Mouse (Mus musculus) lung, embryonic 15.5 days (tissue): ENCODE results near the gene Asic2. TPM values are rescaled to one million over a fixed set of nuclear protein-coding genes. Genes with fewer than 3 reads are reported as not detected.

Source experiments
- ATAC-seq: fragments of 200-750 bp; cut with Nextera tagmentation; 2 replicates; pipeline ENCODE4 v1.8.0; 2017; ENCODE audit warnings: moderate number of reproducible peaks, borderline replicate concordance; ENCODE audit not compliant: low FRiP score, low TSS enrichment; ENCODE audit errors: extremely low read depth
- H3K27ac ChIP-seq: fragments of 300-500 bp; sonication (generic); 2 replicates; pipeline ENCODE4 v1.5.1; 2015; ENCODE audit warnings: moderate library complexity, mild to moderate bottlenecking, inconsistent platforms
- H3K27me3 ChIP-seq: fragments of 300-500 bp; sonication (generic); 2 replicates; pipeline ENCODE4 v1.6.1; 2015; ENCODE audit warnings: inconsistent platforms
- H3K36me3 ChIP-seq: fragments of 300-500 bp; sonication (generic); 2 replicates; pipeline ENCODE4 v1.6.1; 2015; ENCODE audit warnings: inconsistent platforms
- H3K4me1 ChIP-seq: fragments of 300-500 bp; sonication (generic); 2 replicates; pipeline ENCODE4 v1.6.1; 2015; ENCODE audit warnings: inconsistent platforms
- H3K4me2 ChIP-seq: fragments of 300-500 bp; sonication (generic); 2 replicates; pipeline ENCODE4 v1.6.1; 2015; ENCODE audit warnings: inconsistent platforms, mild to moderate bottlenecking, moderate library complexity
- H3K4me3 ChIP-seq: fragments of 300-500 bp; sonication (generic); 2 replicates; pipeline ENCODE4 v1.5.1; 2015; ENCODE audit warnings: mild to moderate bottlenecking, inconsistent platforms
- H3K9ac ChIP-seq: fragments of 300-500 bp; sonication (generic); 2 replicates; pipeline ENCODE4 v1.6.1; 2015; ENCODE audit warnings: inconsistent platforms
- H3K9me3 ChIP-seq: fragments of 300-500 bp; sonication (generic); 2 replicates; pipeline ENCODE4 v1.6.1; 2016; ENCODE audit warnings: inconsistent platforms
- WGBS: fragments of 180-500 bp; shearing (Covaris S2); methylation state at CpG from one replicate; pipeline ENCODE4 v1.1.7; 2015; 5-methylcytosine and 5-hydroxymethylcytosine counted together
- polyA plus RNA-seq: library from polyadenylated mRNA; unstranded; fragments of >200 nt; fragmentation: Nextera tagmentation; extraction: Ambion mirVana; gene quantifications from 2 replicates; pipeline ENCODE4 v1.2.1, GENCODE M21; 2015

Asic2 gene
- polyA plus RNA-seq, 1 experiment from 2014 or later: 0.37 TPM

DNA sequence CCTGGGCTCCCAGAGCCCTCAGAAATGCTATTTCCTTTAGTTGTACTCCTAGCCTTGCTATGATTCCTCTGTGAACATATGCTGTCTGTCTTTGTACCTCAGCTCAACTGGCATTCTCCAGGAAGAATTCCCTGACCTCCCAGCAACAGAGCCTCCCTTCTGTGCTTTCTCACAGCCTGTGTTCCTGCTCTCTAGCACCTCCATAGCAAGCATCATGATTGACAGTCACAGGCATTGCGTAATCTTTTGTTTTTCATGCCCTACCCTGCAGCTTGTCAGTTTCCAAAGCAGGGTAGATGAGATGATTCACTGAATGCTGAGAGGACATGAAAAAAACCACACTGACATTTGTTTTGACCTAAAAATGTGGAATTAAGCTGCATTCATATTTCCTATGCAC lies 445.3 kb downstream of the Asic2 start:
- no peaks in the 10 kb centered on the region for H3K27me3 ChIP-seq
- no peak overlapping the region for H3K4me3 ChIP-seq
- no peak overlapping the region for H3K4me2 ChIP-seq
- no peaks in the 10 kb centered on the region for H3K4me1 ChIP-seq
- H3K9ac ChIP-seq: no peak overlapping the region
- no peaks in the 10 kb centered on the region for H3K36me3 ChIP-seq
- WGBS: 89% methylated on average over 1 of the region's 1 CpGs
- ATAC-seq: no peak
- no peak overlapping the region for H3K27ac ChIP-seq
- no peaks in the 10 kb centered on the region for H3K9me3 ChIP-seq

DNA sequence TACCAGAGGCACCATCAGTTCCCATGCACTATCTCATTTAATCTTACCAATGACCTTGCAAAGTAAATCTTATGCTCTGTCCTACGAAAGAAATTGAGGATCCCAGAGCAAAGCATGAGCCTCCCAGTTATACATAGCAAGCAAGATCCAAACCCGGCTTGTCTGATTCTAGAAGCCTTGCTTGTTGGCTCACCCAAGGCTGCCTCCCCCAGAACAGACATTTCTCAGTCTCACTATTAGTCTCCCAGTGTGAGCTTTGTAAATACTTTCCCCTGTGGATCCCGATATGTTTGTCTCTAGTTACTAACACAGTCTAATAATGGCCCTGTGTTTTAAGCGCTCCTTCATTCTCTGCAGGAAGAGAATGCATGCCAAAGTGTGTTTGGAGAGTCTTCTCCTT lies 446.4 kb downstream of the Asic2 start:
- Histone ChIP-seq H3K9me3 (no peaks in the 10 kb centered on the region), H3K27ac (no peak overlapping the region), H3K4me2 (no peak overlapping the region), H3K27me3 (no peaks in the 10 kb centered on the region), H3K36me3 (no peaks in the 10 kb centered on the region), H3K9ac (no peak overlapping the region), H3K4me1 (no peaks in the 10 kb centered on the region), H3K4me3 (no peak overlapping the region)
- no peak for ATAC-seq
- WGBS: 69% methylated on average over 4 of the region's 4 CpGs

DNA sequence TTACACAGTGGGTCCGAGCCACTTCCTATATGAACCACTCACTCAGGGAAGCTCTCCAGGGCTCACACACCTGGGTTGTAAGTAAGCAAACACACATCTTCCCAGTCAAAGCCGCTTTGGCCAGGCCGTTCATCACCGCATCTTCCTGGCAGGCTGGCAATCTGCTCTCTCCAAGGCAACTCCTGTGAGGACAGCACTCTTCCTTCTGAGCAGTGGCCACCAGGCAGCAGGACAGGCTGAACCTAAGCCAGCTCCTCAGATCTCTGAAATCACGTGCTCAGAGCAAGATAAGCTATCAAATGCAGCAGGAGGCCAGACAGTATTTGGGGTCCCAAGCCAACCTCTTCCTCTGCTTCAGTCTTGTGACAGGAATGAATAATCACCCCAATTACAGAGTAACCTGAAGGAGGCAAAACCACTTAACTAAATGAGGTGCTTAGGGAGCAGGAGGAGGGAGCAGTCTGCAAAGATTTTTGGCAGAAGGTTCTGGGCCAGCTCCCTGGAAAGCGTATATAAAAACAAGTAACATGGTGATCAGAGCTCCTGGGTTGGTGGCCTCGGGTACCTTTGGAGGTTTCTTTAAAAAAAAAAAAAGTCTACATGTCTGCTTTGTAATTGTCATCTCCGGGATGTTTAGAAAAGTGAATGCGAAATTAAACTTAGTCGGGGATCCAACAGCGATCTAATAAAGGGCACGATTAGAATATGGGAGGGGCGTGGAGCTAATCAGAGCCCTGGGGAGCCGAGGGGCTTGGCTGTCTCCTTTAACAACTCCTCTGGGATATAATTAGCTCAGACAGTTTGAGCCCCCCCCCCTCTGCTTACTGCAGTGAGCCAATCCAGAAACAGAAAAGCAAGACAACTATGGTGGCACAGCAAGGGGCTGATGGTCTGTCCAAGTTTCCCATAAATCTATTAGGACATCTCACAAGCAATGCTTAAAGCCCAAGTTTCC lies 450.0 kb downstream of the Asic2 start:
- 18% methylated on average over 14 of the region's 14 CpGs for WGBS
- H3K4me3 ChIP-seq: no peak overlapping the region
- no peak overlapping the region for H3K9ac ChIP-seq
- H3K27me3 ChIP-seq: no peaks in the 10 kb centered on the region
- no peak overlapping the region for H3K27ac ChIP-seq
- no peak overlapping the region for H3K4me2 ChIP-seq
- H3K36me3 ChIP-seq: no peaks in the 10 kb centered on the region
- H3K4me1 ChIP-seq: no peaks in the 10 kb centered on the region
- no peaks in the 10 kb centered on the region for H3K9me3 ChIP-seq
- no peak for ATAC-seq

DNA sequence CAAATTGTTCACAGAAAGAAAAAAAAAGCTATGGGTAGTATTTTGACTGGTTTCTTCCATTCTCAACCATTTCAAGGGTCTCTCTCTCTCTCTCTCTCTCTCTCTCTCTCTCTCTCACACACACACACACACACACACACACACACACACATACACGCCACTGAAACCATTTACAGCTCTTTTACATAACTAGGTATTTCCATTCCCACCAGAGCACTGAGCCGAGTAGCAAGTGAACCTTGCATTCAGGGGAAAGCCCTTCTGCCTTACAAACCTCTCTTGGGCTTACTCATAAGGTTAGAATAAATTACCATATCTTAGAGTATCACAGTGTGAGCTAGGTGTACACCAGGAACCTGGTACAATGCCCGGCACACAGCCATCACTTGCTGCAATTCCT lies 452.5 kb downstream of the Asic2 start:
- Histone ChIP-seq H3K27me3 (no peaks in the 10 kb centered on the region), H3K4me3 (no peak overlapping the region), H3K4me2 (no peak overlapping the region), H3K27ac (no peak overlapping the region), H3K9ac (no peak overlapping the region), H3K9me3 (no peaks in the 10 kb centered on the region), H3K36me3 (no peaks in the 10 kb centered on the region), H3K4me1 (no peaks in the 10 kb centered on the region)
- no peak for ATAC-seq
- 78% methylated on average over 3 of the region's 3 CpGs for WGBS

DNA sequence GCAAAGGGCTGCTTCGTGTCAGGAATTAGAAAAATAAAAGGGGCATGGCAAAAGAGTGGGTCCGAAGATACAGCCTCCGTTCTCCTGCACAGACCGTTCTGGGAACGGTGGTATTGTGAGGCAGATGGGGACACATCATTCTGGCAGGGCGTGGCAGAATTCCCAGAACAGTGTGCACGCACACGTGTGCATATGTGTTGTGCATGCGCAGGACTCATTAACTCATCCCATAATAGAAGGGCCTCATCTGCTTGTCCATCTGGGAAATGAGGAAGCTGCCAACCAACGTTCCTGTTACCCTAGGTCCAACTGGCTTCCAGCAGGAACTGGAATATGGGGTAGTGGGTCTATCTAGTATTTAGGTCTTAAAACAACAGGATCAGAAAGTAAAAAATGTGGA lies 455.8 kb downstream of the Asic2 start:
- no peaks in the 10 kb centered on the region for H3K36me3 ChIP-seq
- no peak overlapping the region for H3K27ac ChIP-seq
- peaks cover 6% of the 10 kb centered on the region; the same call in 1 of the 2 replicates for H3K4me1 ChIP-seq
- H3K9ac ChIP-seq: no peak overlapping the region
- H3K4me2 ChIP-seq: no peak overlapping the region
- H3K27me3 ChIP-seq: no peaks in the 10 kb centered on the region
- no peaks in the 10 kb centered on the region for H3K9me3 ChIP-seq
- no peak for ATAC-seq
- 83% methylated on average over 10 of the region's 10 CpGs for WGBS
- H3K4me3 ChIP-seq: no peak overlapping the region

DNA sequence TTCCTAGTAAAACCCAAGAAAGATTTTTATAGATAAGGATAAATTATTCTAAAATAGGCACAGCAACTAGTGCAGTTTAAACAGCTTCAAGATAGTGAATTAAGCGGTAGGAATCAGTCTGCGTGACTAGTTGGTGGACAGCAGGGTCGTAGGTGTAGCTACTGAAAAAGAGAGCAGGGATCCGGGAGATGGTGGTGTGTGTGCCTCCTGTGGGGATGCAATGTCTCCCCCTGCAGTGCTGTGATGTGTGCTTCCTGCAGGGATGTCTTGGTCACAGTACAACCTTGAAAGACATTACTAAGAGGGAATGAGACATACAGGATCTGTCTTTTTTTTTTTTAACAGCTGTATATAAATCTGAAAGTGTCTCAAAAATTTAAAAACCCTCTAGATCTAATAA lies 456.9 kb downstream of the Asic2 start:
- Histone ChIP-seq H3K36me3 (no peaks in the 10 kb centered on the region), H3K4me2 (no peak overlapping the region), H3K27me3 (no peaks in the 10 kb centered on the region), H3K4me1 (peaks cover 6% of the 10 kb centered on the region; the same call in 1 of the 2 replicates), H3K27ac (no peak overlapping the region), H3K9me3 (no peaks in the 10 kb centered on the region), H3K4me3 (no peak overlapping the region), H3K9ac (no peak overlapping the region)
- no peak for ATAC-seq
- 48% methylated on average over 4 of the region's 4 CpGs for WGBS

DNA sequence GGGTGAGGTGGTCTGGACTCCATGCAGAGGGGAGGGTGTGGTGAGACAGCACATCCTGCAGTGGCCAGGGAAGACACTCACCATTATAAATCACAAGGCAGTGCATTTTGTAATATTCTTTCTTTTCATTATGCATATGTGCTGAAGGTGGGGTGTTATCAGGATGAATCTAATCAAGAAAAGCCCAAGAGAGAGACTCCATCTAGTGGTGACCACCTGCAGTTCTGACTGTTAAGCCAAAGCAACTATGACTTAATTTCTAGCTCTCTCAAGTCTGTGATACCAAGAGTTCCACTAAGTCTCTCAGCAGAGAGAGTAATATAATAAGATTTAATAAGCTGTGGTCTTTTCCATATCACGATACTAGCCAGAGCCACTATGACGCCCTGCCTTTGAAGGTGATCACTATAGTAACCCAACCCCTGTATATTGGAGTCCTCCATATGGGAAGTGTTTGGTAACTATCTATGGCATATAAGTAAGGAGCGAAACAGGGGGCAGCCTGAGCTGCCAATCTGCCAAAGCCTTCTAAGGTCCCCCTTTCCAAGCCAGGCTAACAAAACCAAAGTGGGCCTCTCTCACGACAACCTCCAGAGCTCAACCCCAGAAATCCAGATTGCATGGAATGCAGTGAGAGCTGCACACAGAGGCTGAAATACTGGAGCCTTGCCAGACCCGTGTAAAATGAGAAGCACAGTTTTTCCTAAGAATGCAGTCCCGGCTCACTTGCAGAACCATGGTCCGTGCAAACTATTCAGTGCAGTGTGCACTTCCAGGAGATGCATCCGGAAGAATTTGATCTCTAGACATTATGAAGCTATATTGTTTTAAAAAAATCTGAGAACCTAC lies 459.6 kb downstream of the Asic2 start:
- Histone ChIP-seq H3K27me3 (no peaks in the 10 kb centered on the region), H3K4me3 (no peak overlapping the region), H3K4me1 (peaks cover 6% of the 10 kb centered on the region; the same call in 1 of the 2 replicates), H3K4me2 (no peak overlapping the region), H3K27ac (no peak overlapping the region), H3K9ac (no peak overlapping the region), H3K9me3 (no peaks in the 10 kb centered on the region), H3K36me3 (no peaks in the 10 kb centered on the region)
- no peak for ATAC-seq
- 30% methylated on average over 8 of the region's 8 CpGs for WGBS

DNA sequence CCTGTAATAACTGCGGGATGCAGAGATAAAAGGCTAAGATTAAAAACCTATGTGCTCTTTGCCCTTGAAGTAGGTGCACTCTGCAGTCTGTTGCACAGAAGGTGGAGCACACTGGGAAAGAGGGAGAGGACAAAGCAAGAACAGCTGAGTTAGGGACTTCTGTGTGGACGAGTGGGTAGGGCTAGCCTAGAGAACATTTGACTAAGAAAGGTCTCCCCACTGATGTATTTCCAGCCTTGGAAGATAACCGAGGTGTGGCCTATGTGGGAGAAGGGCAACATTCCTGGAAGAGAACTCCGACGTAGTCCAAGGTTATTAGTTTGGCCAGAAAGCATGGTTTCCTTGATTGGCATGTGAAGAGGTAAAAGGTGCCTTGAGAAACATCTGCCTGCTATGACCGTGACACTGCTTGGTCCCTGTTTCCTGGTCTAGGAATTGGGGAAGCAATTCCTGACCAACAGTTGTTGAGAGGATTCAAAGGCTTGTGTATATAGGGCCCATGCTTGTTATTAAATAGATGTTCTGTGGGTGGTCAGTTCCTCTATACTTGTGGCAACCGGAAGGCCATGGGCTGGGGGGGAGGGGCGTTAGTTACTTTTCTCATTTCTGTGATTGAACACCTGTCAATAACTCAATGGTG lies 463.3 kb downstream of the Asic2 start:
- H3K9ac ChIP-seq: no peak overlapping the region
- ATAC-seq: no peak
- peaks cover 6% of the 10 kb centered on the region; the same call in 1 of the 2 replicates for H3K4me1 ChIP-seq
- 68% methylated on average over 8 of the region's 8 CpGs for WGBS
- no peaks in the 10 kb centered on the region for H3K27me3 ChIP-seq
- no peak overlapping the region for H3K4me2 ChIP-seq
- H3K27ac ChIP-seq: no peak overlapping the region
- no peaks in the 10 kb centered on the region for H3K9me3 ChIP-seq
- H3K4me3 ChIP-seq: no peak overlapping the region
- no peaks in the 10 kb centered on the region for H3K36me3 ChIP-seq

DNA sequence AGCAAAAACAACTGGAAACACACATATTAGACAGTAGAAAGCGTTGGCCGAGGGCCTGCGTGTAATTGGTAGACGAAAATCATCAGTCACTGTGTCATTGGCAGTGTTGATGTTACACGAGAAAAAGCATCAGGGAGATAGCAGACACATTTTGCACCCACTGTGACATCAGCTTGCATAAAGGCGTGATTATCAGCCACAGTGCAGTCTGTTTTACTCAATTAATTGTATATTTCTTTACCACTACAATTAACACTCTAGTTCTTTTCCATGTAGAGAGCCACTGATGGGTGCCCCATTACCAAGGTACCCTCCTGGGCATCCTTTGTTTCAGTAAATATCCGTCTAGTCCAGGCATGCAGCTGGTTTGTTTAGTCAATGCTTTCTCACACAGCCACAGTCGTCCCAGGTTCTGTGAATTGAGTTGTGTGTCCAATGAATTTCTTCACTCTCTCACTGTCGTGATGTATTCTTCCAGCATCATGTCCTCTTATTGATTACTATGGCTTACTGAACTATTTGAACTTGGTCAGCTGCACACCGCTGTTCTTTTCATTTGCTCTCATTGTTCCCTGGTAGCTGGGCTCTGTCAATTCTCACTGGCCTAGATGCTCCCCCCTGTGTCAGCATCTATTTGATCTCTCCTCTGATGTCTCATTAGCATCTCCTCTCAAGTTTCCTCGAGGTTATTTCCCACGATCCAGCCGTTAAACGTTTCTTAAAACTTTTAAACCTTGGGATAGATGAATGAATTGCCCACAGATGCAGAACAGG lies 466.6 kb downstream of the Asic2 start:
- H3K27ac ChIP-seq: no peak overlapping the region
- H3K27me3 ChIP-seq: no peaks in the 10 kb centered on the region
- H3K4me2 ChIP-seq: no peak overlapping the region
- H3K9me3 ChIP-seq: no peaks in the 10 kb centered on the region
- H3K36me3 ChIP-seq: no peaks in the 10 kb centered on the region
- WGBS: 23% methylated on average over 14 of the region's 14 CpGs
- no peak for ATAC-seq
- no peak overlapping the region for H3K4me3 ChIP-seq
- H3K9ac ChIP-seq: no peak overlapping the region
- no peaks in the 10 kb centered on the region for H3K4me1 ChIP-seq

DNA sequence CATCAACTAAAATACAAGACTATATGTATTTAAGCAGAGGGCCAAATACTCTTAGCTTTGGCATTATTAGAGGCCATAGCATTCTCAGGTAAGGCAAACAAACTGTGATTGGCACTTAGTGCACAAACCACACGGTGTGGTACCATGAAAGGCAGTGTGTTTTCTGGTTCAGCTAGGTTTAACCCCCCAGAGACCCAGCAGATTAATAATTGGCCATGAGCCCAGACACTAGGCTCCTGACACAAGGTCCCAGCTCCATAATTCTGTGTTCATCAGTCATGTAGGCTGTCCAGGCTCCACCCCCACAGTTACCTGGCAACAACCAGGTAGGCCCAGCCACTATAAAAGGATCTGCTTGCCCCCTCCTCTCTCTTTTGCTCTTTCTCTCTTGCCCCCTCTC lies 469.3 kb downstream of the Asic2 start:
- H3K9me3 ChIP-seq: no peaks in the 10 kb centered on the region
- H3K4me2 ChIP-seq: no peak overlapping the region
- WGBS: 40% methylated on average over 1 of the region's 1 CpGs
- no peak overlapping the region for H3K9ac ChIP-seq
- no peak overlapping the region for H3K27ac ChIP-seq
- no peak for ATAC-seq
- H3K27me3 ChIP-seq: no peaks in the 10 kb centered on the region
- H3K4me1 ChIP-seq: no peaks in the 10 kb centered on the region
- no peak overlapping the region for H3K4me3 ChIP-seq
- H3K36me3 ChIP-seq: no peaks in the 10 kb centered on the region

DNA sequence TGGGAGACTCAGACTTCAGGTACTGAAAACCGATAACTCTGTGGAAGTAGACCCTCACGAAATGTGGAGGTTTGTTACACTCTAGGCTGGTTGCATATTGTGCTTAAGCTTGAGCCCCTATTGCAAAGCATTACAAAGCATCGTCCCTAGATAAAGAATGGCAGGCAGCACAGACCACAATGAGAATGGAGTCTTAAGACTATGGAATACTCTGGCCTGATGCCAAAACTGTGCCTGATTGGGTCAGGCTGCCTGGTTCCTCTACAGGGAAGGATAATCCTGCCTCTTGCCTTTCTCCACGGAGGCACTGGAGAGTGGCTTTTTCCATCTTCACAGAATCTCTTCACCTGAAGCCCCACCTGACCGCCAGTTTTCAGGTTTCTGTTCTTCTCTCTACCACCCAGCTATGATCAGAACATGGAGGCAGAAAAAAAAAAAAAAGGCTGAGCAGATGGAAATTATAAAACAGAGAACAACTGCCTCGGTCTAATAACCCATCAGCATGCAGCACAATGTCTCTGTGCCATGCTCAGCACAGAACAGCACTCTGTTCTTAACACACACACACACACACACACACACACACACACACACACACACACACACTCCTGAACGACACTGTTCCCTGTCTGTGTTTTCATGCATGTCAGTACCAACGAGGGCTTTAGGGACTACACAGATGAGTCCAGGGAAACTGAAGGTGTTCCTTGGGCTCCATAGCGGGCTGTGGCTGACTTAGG lies 470.4 kb downstream of the Asic2 start:
- H3K4me3 ChIP-seq: no peak overlapping the region
- no peak overlapping the region for H3K9ac ChIP-seq
- no peaks in the 10 kb centered on the region for H3K27me3 ChIP-seq
- no peak overlapping the region for H3K27ac ChIP-seq
- no peak overlapping the region for H3K4me2 ChIP-seq
- no peaks in the 10 kb centered on the region for H3K36me3 ChIP-seq
- H3K4me1 ChIP-seq: no peaks in the 10 kb centered on the region
- no peaks in the 10 kb centered on the region for H3K9me3 ChIP-seq
- WGBS: 59% methylated on average over 9 of the region's 9 CpGs
- ATAC-seq: no peak
